Mouse (Mus musculus): Measurements from ENCODE around the gene Tsen2. TPM values are rescaled to one million over a fixed set of nuclear protein-coding genes. Genes with fewer than 3 reads are reported as not detected.

The Tsen2 gene
- polyA plus RNA-seq, 1 experiment: 21.4 TPM

DNA sequence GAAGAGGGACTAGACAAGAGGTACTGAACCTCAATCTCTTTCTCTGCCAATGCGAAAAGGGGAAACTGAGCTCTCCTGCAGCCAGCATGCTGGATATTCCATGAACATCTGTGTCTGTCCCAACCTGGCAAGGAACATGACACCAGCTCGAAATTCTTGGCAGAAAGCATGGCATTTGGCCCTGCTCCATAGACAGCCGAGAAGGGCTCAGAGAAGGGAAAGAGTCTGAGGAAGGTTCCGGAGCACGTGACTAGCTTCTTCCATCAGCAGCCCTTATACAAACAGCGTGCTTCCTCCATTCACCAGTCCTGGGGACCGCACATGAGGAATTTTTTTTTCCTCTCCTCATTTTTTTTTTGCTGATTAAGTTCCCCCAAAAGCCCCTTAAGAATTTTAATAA lies 9.8 kb upstream of the Tsen2 start:
- H3K27ac ChIP-seq (ENCODE audit: insufficient read depth, low read length): no peak overlapping the region
- TF ChIP-seq CTCF (IDR thresholded peaks at IDR 0.05; ENCODE audit: extremely low read depth, insufficient read depth, low read length) (no peak), POLR2A (IDR thresholded peaks at IDR 0.05; ENCODE audit: extremely low read depth, insufficient read depth, low read length) (no peak)
- no peak overlapping the region for H3K4me3 ChIP-seq (ENCODE audit: insufficient read depth, low read length)
- no peaks in the 10 kb centered on the region for H3K4me1 ChIP-seq (ENCODE audit: control insufficient read depth, insufficient read depth, low read length)

DNA sequence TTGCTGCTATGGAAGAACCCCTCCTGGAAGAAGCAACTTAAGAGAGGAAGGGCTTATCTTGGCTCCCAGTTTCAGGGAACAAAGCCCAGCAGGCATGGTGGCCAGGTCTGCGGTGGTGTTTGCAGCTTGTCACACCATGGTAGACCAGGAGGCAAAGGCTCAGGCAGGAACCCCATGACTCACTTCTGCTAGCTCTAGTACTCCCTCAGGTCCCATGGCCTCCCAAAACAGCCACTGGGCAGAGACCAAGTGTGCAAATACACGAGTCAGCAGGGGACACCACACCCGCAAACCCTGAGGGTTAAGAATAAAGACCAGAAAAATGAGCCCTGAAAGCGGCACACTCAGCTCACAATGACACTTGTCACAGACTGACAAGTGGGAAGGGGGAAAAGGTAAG lies 8.3 kb upstream of the Tsen2 start:
- TF ChIP-seq CTCF (IDR thresholded peaks at IDR 0.05; ENCODE audit: extremely low read depth, insufficient read depth, low read length) (no peak), POLR2A (IDR thresholded peaks at IDR 0.05; ENCODE audit: extremely low read depth, insufficient read depth, low read length) (no peak)
- H3K4me3 ChIP-seq (ENCODE audit: insufficient read depth, low read length): no peak overlapping the region
- H3K27ac ChIP-seq (ENCODE audit: insufficient read depth, low read length): no peak overlapping the region
- no peaks in the 10 kb centered on the region for H3K4me1 ChIP-seq (ENCODE audit: control insufficient read depth, insufficient read depth, low read length)

DNA sequence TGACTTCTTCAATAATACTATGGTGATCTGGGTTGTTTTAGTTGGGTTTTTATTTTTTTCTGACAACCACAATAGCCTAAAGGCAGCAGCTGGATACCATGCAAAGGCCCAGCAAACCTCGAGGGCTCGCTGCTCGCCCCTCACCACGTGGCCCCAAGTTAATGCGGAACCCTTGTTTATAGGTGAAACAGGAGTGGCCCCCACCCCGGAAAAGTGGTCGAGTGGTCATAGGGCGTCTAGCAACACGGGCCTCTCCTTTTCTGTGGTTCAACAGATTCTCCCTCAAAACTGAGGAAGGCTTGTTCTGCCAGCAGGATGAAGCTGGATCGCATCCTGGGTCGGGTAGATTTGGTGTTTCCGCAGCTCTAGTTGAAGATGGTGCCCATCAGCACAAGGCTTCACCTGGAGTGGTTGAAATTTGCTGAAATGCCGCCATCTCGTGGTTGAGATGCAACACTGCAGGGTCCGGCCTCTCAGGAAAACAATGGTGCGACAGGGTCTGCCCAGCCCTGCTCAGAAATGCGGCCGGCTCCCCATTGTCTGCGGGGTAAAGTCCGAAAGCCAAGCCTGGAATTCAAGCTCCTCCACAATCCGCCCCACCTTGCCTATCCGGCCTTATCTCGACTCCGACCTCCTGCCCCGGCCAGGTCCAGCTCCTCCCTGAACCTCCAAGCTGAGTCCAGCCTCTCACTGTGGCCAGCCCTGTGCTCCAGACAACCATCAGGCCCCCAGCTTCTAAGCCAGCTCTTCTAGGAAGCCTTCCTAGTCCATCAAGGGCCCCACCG lies 5.6 kb upstream of the Tsen2 start:
- H3K4me3 ChIP-seq (ENCODE audit: insufficient read depth, low read length): 0 out of 2 replicates have a peak overlapping the region, but pooled peaks have one; percentile 7
- H3K4me1 ChIP-seq (ENCODE audit: control insufficient read depth, insufficient read depth, low read length): no peaks in the 10 kb centered on the region
- peak; percentile 94 for TF ChIP-seq CTCF (IDR thresholded peaks at IDR 0.05; ENCODE audit: extremely low read depth, insufficient read depth, low read length)
- no peak for TF ChIP-seq POLR2A (IDR thresholded peaks at IDR 0.05; ENCODE audit: extremely low read depth, insufficient read depth, low read length)
- no peak overlapping the region for H3K27ac ChIP-seq (ENCODE audit: insufficient read depth, low read length)

DNA sequence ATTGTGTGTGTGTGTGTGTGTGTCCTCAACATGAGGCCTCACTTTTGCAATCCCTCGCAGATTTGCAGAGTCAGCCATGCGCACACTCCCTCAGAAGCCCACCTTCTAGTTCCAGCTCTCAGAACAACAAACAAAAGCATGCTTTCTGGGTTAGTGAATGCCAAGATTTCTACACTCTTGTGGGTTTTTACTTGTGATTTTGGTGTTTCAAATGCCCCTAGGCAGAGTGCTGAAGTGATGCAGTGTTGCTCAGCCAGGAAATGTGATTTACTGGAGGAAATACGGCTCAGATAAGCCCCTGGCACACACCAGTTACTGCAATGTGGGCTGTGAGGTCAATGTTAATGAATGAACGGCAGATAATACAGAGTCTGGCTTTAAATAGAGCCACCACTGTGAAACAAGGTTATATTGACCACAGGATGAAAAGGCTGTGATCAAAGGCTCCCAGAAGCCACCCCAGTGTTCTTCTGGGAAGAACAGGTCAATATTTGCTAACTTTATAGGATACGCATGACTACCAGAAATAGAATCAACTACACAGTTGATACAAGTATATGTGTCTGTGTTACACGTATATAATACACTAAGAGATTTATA lies 2.7 kb upstream of the Tsen2 start:
- TF ChIP-seq POLR2A (IDR thresholded peaks at IDR 0.05; ENCODE audit: extremely low read depth, insufficient read depth, low read length) (no peak), CTCF (IDR thresholded peaks at IDR 0.05; ENCODE audit: extremely low read depth, insufficient read depth, low read length) (no peak)
- Histone ChIP-seq H3K27ac (ENCODE audit: insufficient read depth, low read length) (no peak overlapping the region), H3K4me3 (ENCODE audit: insufficient read depth, low read length) (no peak overlapping the region), H3K4me1 (ENCODE audit: control insufficient read depth, insufficient read depth, low read length) (no peaks in the 10 kb centered on the region)

DNA sequence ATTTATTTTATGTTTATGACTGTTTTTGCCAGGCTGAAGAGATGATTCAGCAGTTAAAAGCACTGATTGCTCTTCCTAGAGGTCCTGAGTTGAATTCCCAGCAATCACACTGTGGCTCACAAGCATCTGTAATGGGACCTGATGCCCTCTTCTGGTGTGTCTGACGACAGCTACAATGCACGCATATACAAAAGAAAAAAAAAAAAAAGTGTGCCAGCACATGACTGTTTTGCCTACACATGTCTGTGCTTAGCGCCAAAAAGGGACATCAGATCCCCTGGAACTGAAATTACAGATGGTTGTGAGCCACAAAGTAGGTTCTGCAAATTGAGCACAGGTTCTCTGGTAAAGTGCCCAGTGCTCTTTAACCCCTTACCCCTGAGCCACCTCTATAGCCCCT lies 2.1 kb upstream of the Tsen2 start:
- H3K4me3 ChIP-seq (ENCODE audit: insufficient read depth, low read length): no peak overlapping the region
- no peaks in the 10 kb centered on the region for H3K4me1 ChIP-seq (ENCODE audit: control insufficient read depth, insufficient read depth, low read length)
- H3K27ac ChIP-seq (ENCODE audit: insufficient read depth, low read length): no peak overlapping the region
- TF ChIP-seq POLR2A (IDR thresholded peaks at IDR 0.05; ENCODE audit: extremely low read depth, insufficient read depth, low read length) (no peak), CTCF (IDR thresholded peaks at IDR 0.05; ENCODE audit: extremely low read depth, insufficient read depth, low read length) (no peak)

DNA sequence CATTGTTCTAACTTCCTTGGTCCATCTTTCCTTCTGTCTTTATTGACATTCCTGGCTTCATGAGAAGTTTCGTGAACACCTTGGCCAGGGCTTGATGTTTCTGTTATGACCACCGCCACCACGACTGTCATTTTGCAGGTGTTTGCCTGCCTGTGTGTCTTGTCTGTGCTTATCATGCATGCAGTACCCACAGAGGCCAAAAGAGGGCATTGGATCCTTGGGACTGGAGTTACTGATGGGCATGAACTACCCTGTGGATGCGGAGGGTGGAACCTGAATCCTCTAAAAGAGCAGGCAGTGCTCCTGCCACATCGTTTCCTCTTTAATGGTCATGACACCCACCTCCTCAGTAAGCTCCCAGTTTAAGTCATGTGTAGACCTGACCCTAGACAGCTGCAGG lies 1.8 kb downstream of the Tsen2 start:
- H3K4me3 ChIP-seq (ENCODE audit: insufficient read depth, low read length): no peak overlapping the region
- H3K4me1 ChIP-seq (ENCODE audit: control insufficient read depth, insufficient read depth, low read length): no peaks in the 10 kb centered on the region
- no peak overlapping the region for H3K27ac ChIP-seq (ENCODE audit: insufficient read depth, low read length)
- TF ChIP-seq POLR2A (IDR thresholded peaks at IDR 0.05; ENCODE audit: extremely low read depth, insufficient read depth, low read length) (no peak), CTCF (IDR thresholded peaks at IDR 0.05; ENCODE audit: extremely low read depth, insufficient read depth, low read length) (peak; percentile 40; the same call in 1 of the 2 replicates)

DNA sequence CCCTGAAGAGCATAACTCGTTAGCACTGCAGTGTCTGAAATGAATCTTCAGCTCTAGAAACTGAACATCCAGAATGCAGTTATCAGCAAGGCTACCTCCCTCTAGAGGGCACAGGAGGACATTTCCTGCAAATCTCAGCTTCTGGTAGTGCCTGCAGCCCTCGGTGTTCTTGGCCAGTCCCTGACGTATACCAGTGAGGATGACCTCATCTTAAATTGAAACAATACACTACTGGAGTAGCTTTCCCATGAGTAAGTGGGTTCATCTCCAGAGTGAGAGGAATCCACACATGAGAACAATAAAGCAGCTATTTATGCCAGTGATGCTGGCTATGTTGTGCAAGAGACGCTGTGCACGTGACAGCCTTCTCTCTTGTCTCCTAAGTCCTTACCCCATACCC lies 11.0 kb downstream of the Tsen2 start:
- H3K27ac ChIP-seq (ENCODE audit: insufficient read depth, low read length): no peak overlapping the region
- H3K4me3 ChIP-seq (ENCODE audit: insufficient read depth, low read length): no peak overlapping the region
- H3K4me1 ChIP-seq (ENCODE audit: control insufficient read depth, insufficient read depth, low read length): no peaks in the 10 kb centered on the region
- peak; percentile 38 for TF ChIP-seq CTCF (IDR thresholded peaks at IDR 0.05; ENCODE audit: extremely low read depth, insufficient read depth, low read length)
- TF ChIP-seq POLR2A (IDR thresholded peaks at IDR 0.05; ENCODE audit: extremely low read depth, insufficient read depth, low read length): no peak

DNA sequence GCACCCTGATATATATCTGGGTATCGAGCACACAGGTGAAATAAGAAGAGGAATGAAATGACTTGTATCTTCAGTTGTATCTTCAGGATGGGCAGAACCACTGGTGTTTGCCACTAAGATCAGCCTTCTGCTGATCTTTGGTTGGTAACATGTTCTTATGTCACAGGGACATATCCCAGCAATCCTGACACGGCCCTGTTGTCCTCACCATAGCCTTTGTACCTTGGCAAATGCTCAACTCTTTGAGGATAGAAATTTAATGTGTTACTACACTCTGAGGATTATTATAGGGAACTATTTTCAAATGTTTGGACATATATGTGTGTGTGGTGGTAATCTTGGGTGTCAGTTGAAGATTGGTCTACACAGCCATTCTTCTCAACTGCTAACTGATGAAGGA lies 13.7 kb downstream of the Tsen2 start:
- no peak overlapping the region for H3K27ac ChIP-seq (ENCODE audit: insufficient read depth, low read length)
- no peak overlapping the region for H3K4me3 ChIP-seq (ENCODE audit: insufficient read depth, low read length)
- no peak for TF ChIP-seq POLR2A (IDR thresholded peaks at IDR 0.05; ENCODE audit: extremely low read depth, insufficient read depth, low read length)
- TF ChIP-seq CTCF (IDR thresholded peaks at IDR 0.05; ENCODE audit: extremely low read depth, insufficient read depth, low read length): no peak
- H3K4me1 ChIP-seq (ENCODE audit: control insufficient read depth, insufficient read depth, low read length): no peaks in the 10 kb centered on the region

DNA sequence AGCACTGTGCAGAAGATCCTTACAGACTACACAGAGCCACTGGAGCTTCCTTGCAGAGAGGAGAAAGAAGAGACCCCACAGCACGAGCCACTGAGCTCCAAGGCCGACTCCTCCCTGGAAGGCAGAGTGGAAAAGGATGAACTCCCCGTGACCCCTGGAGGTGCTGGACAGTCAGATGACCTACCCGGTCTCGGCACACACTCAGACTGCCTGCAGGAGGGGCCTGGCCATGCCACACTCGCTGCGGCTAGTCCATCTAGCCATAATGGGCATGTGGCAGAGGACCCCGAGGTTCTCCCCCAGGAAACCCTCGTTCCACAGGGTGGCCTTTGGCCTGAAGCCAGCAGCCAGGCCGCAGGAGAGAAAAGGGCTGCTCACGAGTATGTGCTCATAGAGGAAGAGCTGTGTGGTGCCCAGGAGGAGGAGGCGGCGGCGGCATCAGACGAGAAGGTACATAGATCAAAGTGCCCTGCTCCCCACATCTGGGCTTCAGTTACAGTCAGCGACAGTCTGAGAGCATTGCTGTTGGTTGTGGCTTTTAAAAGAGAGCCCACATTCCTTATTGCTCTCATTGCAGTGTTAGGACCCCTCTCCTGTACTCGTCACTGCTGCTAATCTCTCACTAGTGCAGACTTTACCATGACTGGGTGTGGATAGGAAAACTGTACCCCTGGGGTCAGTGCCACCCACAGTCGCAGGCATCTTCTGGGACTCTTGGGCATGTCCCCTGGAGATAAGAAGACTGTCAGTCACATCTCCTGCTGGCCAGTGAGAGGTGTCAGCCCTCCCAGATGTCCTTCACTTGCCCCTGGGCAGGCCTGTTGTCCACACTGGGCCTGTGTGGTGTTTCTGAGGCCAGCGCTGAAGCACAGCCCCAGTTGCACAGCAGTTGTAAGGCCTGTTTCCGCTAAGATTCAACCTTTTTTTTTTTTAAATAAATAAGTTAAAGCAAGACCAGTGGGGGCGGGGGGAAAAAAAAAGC lies 15.5 kb downstream of the Tsen2 start:
- no peak overlapping the region for H3K27ac ChIP-seq (ENCODE audit: insufficient read depth, low read length)
- TF ChIP-seq POLR2A (IDR thresholded peaks at IDR 0.05; ENCODE audit: extremely low read depth, insufficient read depth, low read length) (no peak), CTCF (IDR thresholded peaks at IDR 0.05; ENCODE audit: extremely low read depth, insufficient read depth, low read length) (no peak)
- no peak overlapping the region for H3K4me3 ChIP-seq (ENCODE audit: insufficient read depth, low read length)
- no peaks in the 10 kb centered on the region for H3K4me1 ChIP-seq (ENCODE audit: control insufficient read depth, insufficient read depth, low read length)
